Mouse (Mus musculus) MEL (cell line): ENCODE measurements around the gene Sez6. TPM values are rescaled to one million over a fixed set of nuclear protein-coding genes. Genes with fewer than 3 reads are reported as not detected.

ENCODE experiments used
- DNase-seq: peaks from one replicate; pipeline ENCODE4 v3.0.0; 2011; ENCODE audit warnings: low read depth, low spot score
- H3K27ac ChIP-seq: 2 replicates; pipeline ENCODE4 v1.5.1; 2012; ENCODE audit warnings: low read depth, mild to moderate bottlenecking, control low read depth, low read length, moderate library complexity; ENCODE audit not compliant: control insufficient read depth
- H3K27me3 ChIP-seq, 2 experiments: fragments of 150-350 bp in 1 of 2; sonication (generic) in 1 of 2; 2 replicates each; pipeline ENCODE4 v1.6.1; 2012; ENCODE audit warnings: low read length in 2 of 2, mild to moderate bottlenecking in 2 of 2, improper control_type of control experiment in 1 of 2, moderate library complexity in 1 of 2; ENCODE audit not compliant: insufficient read depth in 2 of 2, control insufficient read depth in 1 of 2
- H3K36me3 ChIP-seq, 2 experiments: 2 replicates each; pipeline ENCODE4 v1.6.1; 2012 to 2014; ENCODE audit warnings: low read length in 2 of 2, improper control_type of control experiment in 1 of 2, inconsistent platforms in 1 of 2, mild to moderate bottlenecking in 1 of 2; ENCODE audit not compliant: insufficient read depth in 2 of 2, control insufficient read depth in 1 of 2
- H3K4me1 ChIP-seq, 2 experiments: fragments of 150-350 bp in 1 of 2; sonication (generic) in 1 of 2; 2 replicates each; pipeline ENCODE4 v1.6.1; 2012; ENCODE audit warnings: low read length in 2 of 2, improper control_type of control experiment in 1 of 2, mild to moderate bottlenecking in 1 of 2; ENCODE audit not compliant: insufficient read depth in 2 of 2, control insufficient read depth in 1 of 2
- H3K4me3 ChIP-seq, 2 experiments: fragments of 150-350 bp in 1 of 2; sonication (generic) in 1 of 2; 2 replicates each; pipeline ENCODE4 v1.5.1; 2012; ENCODE audit warnings: low read depth in 2 of 2, low read length in 2 of 2, mild to moderate bottlenecking in 2 of 2, moderate library complexity in 2 of 2, control low read depth in 1 of 2, improper control_type of control experiment in 1 of 2; ENCODE audit not compliant: control insufficient read depth in 1 of 2, insufficient read depth in 1 of 2
- H3K79me2 ChIP-seq: 2 replicates; pipeline ENCODE4 v1.6.1; 2012; ENCODE audit warnings: mild to moderate bottlenecking, low read length, moderate library complexity; ENCODE audit not compliant: control insufficient read depth, poor library complexity, insufficient read depth
- H3K9ac ChIP-seq: 2 replicates; pipeline ENCODE4 v1.6.1; 2012; ENCODE audit warnings: low read depth, mild to moderate bottlenecking, control low read depth, low read length, moderate library complexity; ENCODE audit not compliant: control insufficient read depth, poor library complexity, severe bottlenecking
- H3K9me3 ChIP-seq: fragments of 150-350 bp; sonication (generic); replicated peaks from 2 replicates; pipeline ENCODE4 v1.6.1; 2012; ENCODE audit warnings: mild to moderate bottlenecking, low read length, improper control_type of control experiment, moderate library complexity; ENCODE audit not compliant: insufficient read depth
- BHLHE40 ChIP-seq: IDR thresholded peaks from 2 replicates; pipeline ENCODE4 v1.6.1; 2012; ENCODE audit warnings: low read depth, mild to moderate bottlenecking, inconsistent platforms, low read length, improper control_type of control experiment, borderline replicate concordance
- CHD2 ChIP-seq: IDR thresholded peaks from 2 replicates; pipeline ENCODE4 v1.6.1; 2011; ENCODE audit warnings: low read length, improper control_type of control experiment
- CTCF ChIP-seq, 3 experiments: IDR thresholded peaks in 2 of 3; conservative IDR thresholded peaks in 1 of 3; 2 replicates each; pipeline ENCODE4 v1.5.1; 2011 to 2012; ENCODE audit warnings: low read length in 3 of 3, low read depth in 2 of 3, mild to moderate bottlenecking in 2 of 3, improper control_type of control experiment in 1 of 3, inconsistent platforms in 1 of 3, mixed read lengths in 1 of 3, moderate library complexity in 1 of 3; ENCODE audit not compliant: control insufficient read depth in 1 of 3, insufficient read depth in 1 of 3, poor library complexity in 1 of 3, severe bottlenecking in 1 of 3
- EP300 ChIP-seq, 2 experiments: IDR thresholded peaks; 2 replicates each; pipeline ENCODE4 v1.6.1; 2011; ENCODE audit warnings: improper control_type of control experiment in 2 of 2, low read length in 2 of 2, low read depth in 1 of 2, mild to moderate bottlenecking in 1 of 2
- ETS1 ChIP-seq: IDR thresholded peaks from 2 replicates; pipeline ENCODE4 v1.6.1; 2012; ENCODE audit warnings: low read depth, mild to moderate bottlenecking, inconsistent platforms, low read length, improper control_type of control experiment, moderate library complexity
- GABPA ChIP-seq: IDR thresholded peaks from 2 replicates; pipeline ENCODE4 v1.6.1; 2012; ENCODE audit warnings: low read depth, mild to moderate bottlenecking, inconsistent platforms, low read length, improper control_type of control experiment, moderate library complexity
- GATA1 ChIP-seq: IDR thresholded peaks from 2 replicates; pipeline ENCODE4 v1.6.1; 2011; ENCODE audit warnings: low read depth, low read length, improper control_type of control experiment
- KAT2A ChIP-seq: conservative IDR thresholded peaks from 2 replicates; pipeline ENCODE4 v1.6.1; 2012; ENCODE audit warnings: low read depth, low read length, improper control_type of control experiment, inconsistent platforms
- MAFK ChIP-seq: IDR thresholded peaks from 2 replicates; pipeline ENCODE4 v1.6.1; 2011; ENCODE audit warnings: low read depth, mild to moderate bottlenecking, low read length, improper control_type of control experiment, borderline replicate concordance
- MAX ChIP-seq: IDR thresholded peaks from 2 replicates; pipeline ENCODE4 v1.6.1; 2011; ENCODE audit warnings: low read length, improper control_type of control experiment
- MAZ ChIP-seq: IDR thresholded peaks from 2 replicates; pipeline ENCODE4 v1.6.1; 2012; ENCODE audit warnings: low read depth, mild to moderate bottlenecking, inconsistent platforms, low read length, improper control_type of control experiment
- MYC ChIP-seq: IDR thresholded peaks from 2 replicates; pipeline ENCODE4 v1.6.1; 2011; ENCODE audit warnings: low read depth, mild to moderate bottlenecking, low read length, improper control_type of control experiment, moderate library complexity
- POLR2AphosphoS5 ChIP-seq: IDR thresholded peaks from 2 replicates; pipeline ENCODE4 v1.6.1; 2012; ENCODE audit warnings: low read depth, borderline replicate concordance, mild to moderate bottlenecking, inconsistent platforms, low read length, moderate library complexity, mixed read lengths
- RAD21 ChIP-seq: IDR thresholded peaks from 2 replicates; pipeline ENCODE4 v1.6.1; 2011; ENCODE audit warnings: mild to moderate bottlenecking, low read depth, low read length, improper control_type of control experiment
- SMC3 ChIP-seq: IDR thresholded peaks from 2 replicates; pipeline ENCODE4 v1.6.1; 2011; ENCODE audit warnings: low read depth, low read length, improper control_type of control experiment
- TAL1 ChIP-seq: IDR thresholded peaks from 2 replicates; pipeline ENCODE4 v1.6.1; 2012; ENCODE audit warnings: mild to moderate bottlenecking, inconsistent platforms, low read length, moderate library complexity, mixed read lengths
- TBP ChIP-seq: IDR thresholded peaks from 2 replicates; pipeline ENCODE4 v1.8.0; 2011; ENCODE audit warnings: low read depth, low read length, improper control_type of control experiment
- polyA plus RNA-seq, 2 experiments: library from polyadenylated mRNA; stranded (reverse) in 1 of 2; unstranded in 1 of 2; fragments of >175 nt in 1 of 2; fragments of >200 nt in 1 of 2; gene quantifications; 2 replicates each; pipeline versions ENCODE4 v1.2.1 to v1.2.4; 2012; ENCODE audit warnings: low replicate concordance in 2 of 2, low read depth in 1 of 2; ENCODE audit not compliant: insufficient read length in 2 of 2, insufficient read depth in 1 of 2, missing spikeins in 1 of 2
- total RNA-seq: library from RNA; depleted of rRNA; stranded (reverse); fragments of 300-350 nt; gene quantifications from 2 replicates; pipeline ENCODE4 v1.2.3, GENCODE M21; 2012; rRNA removed

Gene Sez6
- total and polyA plus RNA-seq, 3 experiments = 0.04 TPM; not detected in 2

- TF ChIP-seq GABPA (no peak), SMC3 (peak; percentile 77), TAL1 (no peak), RAD21 (peak; percentile 59), BHLHE40 (no peak), TBP (no peak), ETS1 (no peak), KAT2A (no peak), MAX (no peak), GATA1 (no peak), MYC (peak; percentile 86), CHD2 (no peak), EP300 (IDR thresholded peaks at IDR 0.05; ENCODE audit: low read depth in 1 of 2, low read length in 2 of 2) (no peak), MAFK (no peak), CTCF (IDR thresholded peaks at IDR 0.05 in 2 of 3, conservative IDR thresholded peaks at IDR 0.05 in 1 of 3; ENCODE audit: control insufficient read depth in 1 of 3, insufficient read depth in 1 of 3, low read depth in 2 of 3, low read length in 3 of 3, poor library complexity in 1 of 3, severe bottlenecking in 1 of 3) (peak; percentile 82 to 97 (median 96)), POLR2AphosphoS5 (no peak)
- TF ChIP-seq, all 39 proteins: peak for 7
Observed at GRCm38 (mm10) chr11:78019676-78020075, 89.1 kb downstream of the Sez6 start (continued).

- H3K27me3 ChIP-seq = no peaks in the 10 kb centered on the region
Observed at GRCm38 (mm10) chr11:78023607-78024006, 93.0 kb downstream of the Sez6 start.

More at GRCm38 (mm10) chr11:78023607-78024006, 93.0 kb downstream of the Sez6 start:
- peak; percentile 65 for DNase-seq
- no peak overlapping the region for H3K4me3 ChIP-seq
- H3K9ac ChIP-seq = no peak overlapping the region
- H3K9me3 ChIP-seq = no peaks in the 10 kb centered on the region
- no peaks in the 10 kb centered on the region for H3K79me2 ChIP-seq
- H3K27ac ChIP-seq = no peak overlapping the region
- no peaks in the 10 kb centered on the region for H3K4me1 ChIP-seq
- H3K36me3 ChIP-seq = peaks cover 0 to 51% of the 10 kb centered on the region in 2 experiments; a peak in 2 of 4 replicates
- TF ChIP-seq CTCF (IDR thresholded peaks at IDR 0.05 in 2 of 3, conservative IDR thresholded peaks at IDR 0.05 in 1 of 3; ENCODE audit: control insufficient read depth in 1 of 3, insufficient read depth in 1 of 3, low read depth in 2 of 3, low read length in 3 of 3, poor library complexity in 1 of 3, severe bottlenecking in 1 of 3) = peak; percentile 62 to 68 (median 63)
- TF ChIP-seq SMC3 = peak; percentile 18; the same call in 1 of the 2 replicates
- TF ChIP-seq MAZ = no peak

Other genes starting within 250 kb of the Sez6 start
- 47.8 and 50.5 TPM in 2 replicates for gene Nufip2, start 244.6 kb upstream of the Sez6 start, total RNA-seq
- 10 to 100 TPM; 24.7 to 56.1 TPM for gene Nufip2, start 244.6 kb upstream of the Sez6 start, polyA plus RNA-seq
- gene Cryba1, start 205.5 kb upstream of the Sez6 start, total RNA-seq = not detected in 2 replicates
- gene Cryba1, start 205.5 kb upstream of the Sez6 start, polyA plus RNA-seq = not detected
- gene Myo18a, start 167.6 kb upstream of the Sez6 start, total RNA-seq = 10.8 and 13.1 TPM in 2 replicates
- gene Myo18a, start 167.6 kb upstream of the Sez6 start, polyA plus RNA-seq = 10 to 100 TPM in 1 of 2 experiments, not detected in 1; 18.0 TPM
- 0.16 and 0.35 TPM in 2 replicates for gene Gm10277, start 143.1 kb upstream of the Sez6 start, total RNA-seq
- under 1 TPM in 1 of 2 experiments, not detected in 1; 0.19 TPM for gene Gm10277, start 143.1 kb upstream of the Sez6 start, polyA plus RNA-seq
- gene Pipox, start 36.7 kb upstream of the Sez6 start, total RNA-seq = not detected in 2 replicates
- gene Pipox, start 36.7 kb upstream of the Sez6 start, polyA plus RNA-seq = not detected
- 19.2 and 20.7 TPM in 2 replicates for gene Phf12, start 52.0 kb downstream of the Sez6 start, total RNA-seq
- gene Phf12, start 52.0 kb downstream of the Sez6 start, polyA plus RNA-seq = 10 to 100 TPM; 43.8 to 56.9 TPM
- gene Dhrs13, start 101.5 kb downstream of the Sez6 start, total RNA-seq = 30.1 and 36.7 TPM in 2 replicates
- 10 to 100 TPM in 1 of 2 experiments, not detected in 1; 27.9 TPM for gene Dhrs13, start 101.5 kb downstream of the Sez6 start, polyA plus RNA-seq
- gene Flot2, start 107.1 kb downstream of the Sez6 start, total RNA-seq = 0.08 TPM in 1 of 2 replicates, not detected in the other
- gene Flot2, start 107.1 kb downstream of the Sez6 start, polyA plus RNA-seq = under 1 TPM in 1 of 2 experiments, not detected in 1; 0.15 TPM
- 39.6 and 43.5 TPM in 2 replicates for gene Eral1, start 149.6 kb downstream of the Sez6 start, total RNA-seq
- gene Eral1, start 149.6 kb downstream of the Sez6 start, polyA plus RNA-seq = 10 to 100 TPM in 1 of 2 experiments, not detected in 1; 38.4 TPM
- gene Fam222b, start 163.9 kb downstream of the Sez6 start, total RNA-seq = 2.4 and 2.5 TPM in 2 replicates
- 1 to 10 TPM in 1 of 2 experiments, not detected in 1; 8.1 TPM for gene Fam222b, start 163.9 kb downstream of the Sez6 start, polyA plus RNA-seq
- 21.0 and 42.0 TPM in 2 replicates for gene Traf4, start 234.8 kb downstream of the Sez6 start, total RNA-seq
- gene Traf4, start 234.8 kb downstream of the Sez6 start, polyA plus RNA-seq = 10 to 100 TPM in 1 of 2 experiments, not detected in 1; 34.4 TPM
- gene Nek8, start 245.9 kb downstream of the Sez6 start, total RNA-seq = 6.0 and 7.5 TPM in 2 replicates
- gene Nek8, start 245.9 kb downstream of the Sez6 start, polyA plus RNA-seq = 10 to 100 TPM in 1 of 2 experiments, not detected in 1; 10.1 TPM
- 16.2 and 28.3 TPM in 2 replicates for gene Tlcd1, start 245.9 kb downstream of the Sez6 start, total RNA-seq
- 10 to 100 TPM in 1 of 2 experiments, not detected in 1; 23.3 TPM for gene Tlcd1, start 245.9 kb downstream of the Sez6 start, polyA plus RNA-seq